Mouse (Mus musculus): ENCODE data around the gene Txndc5. TPM values are rescaled to one million over a fixed set of nuclear protein-coding genes. Genes with fewer than 3 reads are reported as not detected.

Gene Txndc5
- total and polyA plus RNA-seq, 3 experiments = 120 to 145 (median 131) TPM

DNA sequence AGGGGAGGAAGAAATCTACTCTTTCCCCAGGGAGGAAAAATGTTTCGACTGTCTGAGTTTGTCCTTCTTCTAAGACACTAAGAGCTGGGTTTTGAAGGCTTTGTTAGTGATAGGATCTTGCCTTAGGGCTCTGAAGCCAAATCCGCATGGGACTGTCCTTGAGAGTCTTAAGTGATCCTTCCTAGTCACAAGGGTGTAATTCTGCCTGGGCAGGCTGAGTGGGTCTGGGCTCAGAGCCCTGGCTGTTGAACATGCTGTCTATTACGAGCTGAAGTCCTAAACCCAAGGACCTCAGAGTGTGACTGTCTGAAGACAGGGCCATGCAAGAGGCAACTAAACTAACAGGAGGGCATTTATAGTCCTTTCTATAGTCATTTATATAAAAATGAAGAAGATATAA is 16.8 kb upstream of the Txndc5 start:
- in situ Hi-C loops (cut with MboI; ENCODE audit: low pct_ligation_motif_present, low pct_unique_long_range_greater_than_20kb, low sequenced_read_pairs) = no loop called here
- Histone ChIP-seq H3K27me3 (replicated peaks) (no peaks in the 10 kb centered on the region), H3K36me3 (replicated peaks in 1 of 2; ENCODE audit: control insufficient read depth in 1 of 2, insufficient read depth in 1 of 2, low read length in 1 of 2) (no peaks in the 10 kb centered on the region), H3K4me2 (ENCODE audit: insufficient read depth, low read depth, poor library complexity, severe bottlenecking) (no peak overlapping the region), H3K9me3 (replicated peaks; ENCODE audit: low read length) (peaks cover 2% of the 10 kb centered on the region), H3K27ac (ENCODE audit: insufficient read depth, low read depth) (no peak overlapping the region), H3K79me2 (replicated peaks; ENCODE audit: control insufficient read depth, extremely low read depth, insufficient read depth, poor library complexity, severe bottlenecking) (no peaks in the 10 kb centered on the region), H3K4me1 (ENCODE audit: control insufficient read depth in 1 of 2, insufficient read depth in 2 of 2) (peaks cover 15 to 50% of the 10 kb centered on the region in 2 experiments), H3K9ac (ENCODE audit: insufficient read depth, low read depth) (no peak overlapping the region), H3K4me3 (replicated peaks in 1 of 3; ENCODE audit: low read depth in 2 of 3, low read length in 2 of 3, poor library complexity in 1 of 3) (no peak overlapping the region)
- no peak for TF ChIP-seq MAZ (IDR thresholded peaks at IDR 0.05; ENCODE audit: low read depth, low read length)
- no peak for TF ChIP-seq KAT2A (IDR thresholded peaks at IDR 0.05; ENCODE audit: insufficient replicate concordance, low read length)
- 0 out of 2 replicates have a peak, but pooled peaks have one; percentile 1 for TF ChIP-seq EP300 (IDR thresholded peaks at IDR 0.05; ENCODE audit: low read length)
- TF ChIP-seq MEF2A (IDR thresholded peaks at IDR 0.05; ENCODE audit: borderline replicate concordance, low read depth, low read length) = no peak
- no peak for TF ChIP-seq NELFE (IDR thresholded peaks at IDR 0.05; ENCODE audit: low read depth, low read length)
- TF ChIP-seq CHD1 (IDR thresholded peaks at IDR 0.05; ENCODE audit: low read depth, low read length) = no peak
- dilution Hi-C loops (cut with MboI; ENCODE audit: extremely low pct_ligation_motif_present, extremely low pct_unique_long_range_greater_than_20kb, low sequenced_read_pairs) = no loop called here
- DNase-seq (ENCODE audit: extremely low read depth) = no peak

DNA sequence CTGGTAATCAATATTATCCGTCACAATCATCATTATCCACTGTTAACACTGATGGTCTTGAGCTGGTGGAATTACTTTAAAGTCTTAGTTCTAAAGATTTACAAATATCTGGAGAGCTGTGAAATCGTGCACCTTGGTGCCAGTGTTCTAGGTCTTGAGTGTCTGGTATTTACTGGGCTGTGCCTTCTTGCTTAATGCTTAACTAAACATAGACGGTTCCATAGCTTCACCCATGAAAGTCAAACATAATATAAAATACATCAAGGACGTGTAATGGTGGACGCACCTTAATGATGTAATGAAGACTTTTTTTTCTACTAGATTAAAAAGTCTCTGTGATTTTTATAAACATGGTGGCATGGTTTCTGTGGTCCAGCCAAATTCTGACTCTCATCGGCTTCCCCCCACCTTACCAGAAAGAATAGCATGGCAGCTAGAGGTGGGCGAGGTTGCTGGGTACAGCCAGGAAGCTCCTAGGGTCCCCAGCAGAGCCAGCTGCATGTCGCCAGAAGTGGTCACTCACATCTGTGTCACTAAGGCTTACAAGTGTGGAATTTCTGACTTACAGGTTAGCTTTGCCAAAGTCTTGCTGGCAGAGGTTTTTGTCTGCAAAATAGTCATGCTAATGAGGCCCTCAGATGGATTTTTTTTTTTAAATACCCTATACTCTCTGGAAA is 16.3 kb upstream of the Txndc5 start:
- Histone ChIP-seq H3K4me2 (ENCODE audit: insufficient read depth, low read depth, poor library complexity, severe bottlenecking) (no peak overlapping the region), H3K4me1 (ENCODE audit: control insufficient read depth in 1 of 2, insufficient read depth in 2 of 2) (peaks cover 18 to 50% of the 10 kb centered on the region in 2 experiments), H3K9me3 (replicated peaks; ENCODE audit: low read length) (peaks cover 2% of the 10 kb centered on the region), H3K79me2 (replicated peaks; ENCODE audit: control insufficient read depth, extremely low read depth, insufficient read depth, poor library complexity, severe bottlenecking) (no peaks in the 10 kb centered on the region), H3K36me3 (replicated peaks in 1 of 2; ENCODE audit: control insufficient read depth in 1 of 2, insufficient read depth in 1 of 2, low read length in 1 of 2) (no peaks in the 10 kb centered on the region), H3K27me3 (replicated peaks) (no peaks in the 10 kb centered on the region), H3K4me3 (replicated peaks in 1 of 3; ENCODE audit: low read depth in 2 of 3, low read length in 2 of 3, poor library complexity in 1 of 3) (no peak overlapping the region), H3K9ac (ENCODE audit: insufficient read depth, low read depth) (no peak overlapping the region), H3K27ac (ENCODE audit: insufficient read depth, low read depth) (no peak overlapping the region)
- TF ChIP-seq ELF1 (IDR thresholded peaks at IDR 0.05; ENCODE audit: low read depth, low read length) (no peak), RCOR1 (conservative IDR thresholded peaks at IDR 0.05; ENCODE audit: low read depth, low read length) (no peak), MAFK (IDR thresholded peaks at IDR 0.05; ENCODE audit: insufficient replicate concordance, low read length) (no peak), POLR2A (IDR thresholded peaks at IDR 0.05; ENCODE audit: low read depth, low read length) (no peak), MAZ (IDR thresholded peaks at IDR 0.05; ENCODE audit: low read depth, low read length) (no peak), IRF4 (IDR thresholded peaks at IDR 0.05; ENCODE audit: low read depth, low read length) (no peak), UBTF (IDR thresholded peaks at IDR 0.05; ENCODE audit: low read depth, low read length) (no peak), JUND (conservative IDR thresholded peaks at IDR 0.05; ENCODE audit: low read depth, low read length) (no peak), ETS1 (conservative IDR thresholded peaks at IDR 0.05; ENCODE audit: low read depth, low read length) (peak; percentile 24; the same call in 1 of the 2 replicates), ZKSCAN1 (IDR thresholded peaks at IDR 0.05; ENCODE audit: borderline replicate concordance, low read depth, low read length) (no peak), EP300 (IDR thresholded peaks at IDR 0.05; ENCODE audit: low read length) (0 out of 2 replicates have a peak, but pooled peaks have one; percentile 19), ZNF384 (IDR thresholded peaks at IDR 0.05; ENCODE audit: low read depth, low read length) (peak; percentile 50)
- no peak for DNase-seq (ENCODE audit: extremely low read depth)
- in situ Hi-C loops (cut with MboI; ENCODE audit: low pct_ligation_motif_present, low pct_unique_long_range_greater_than_20kb, low sequenced_read_pairs) (no loop called here), dilution Hi-C loops (cut with MboI; ENCODE audit: extremely low pct_ligation_motif_present, extremely low pct_unique_long_range_greater_than_20kb, low sequenced_read_pairs) (no loop called here)

Data from CH12.LX (cell line).